Mouse (Mus musculus) cerebellum, adult 18-20 months (tissue): Measurements from ENCODE around the gene Gpr137.

Experiments used
- DNase-seq, 2 experiments: peaks; one replicate each; pipeline ENCODE4 v3.0.0; 2021

Gene Gpr137

DNA sequence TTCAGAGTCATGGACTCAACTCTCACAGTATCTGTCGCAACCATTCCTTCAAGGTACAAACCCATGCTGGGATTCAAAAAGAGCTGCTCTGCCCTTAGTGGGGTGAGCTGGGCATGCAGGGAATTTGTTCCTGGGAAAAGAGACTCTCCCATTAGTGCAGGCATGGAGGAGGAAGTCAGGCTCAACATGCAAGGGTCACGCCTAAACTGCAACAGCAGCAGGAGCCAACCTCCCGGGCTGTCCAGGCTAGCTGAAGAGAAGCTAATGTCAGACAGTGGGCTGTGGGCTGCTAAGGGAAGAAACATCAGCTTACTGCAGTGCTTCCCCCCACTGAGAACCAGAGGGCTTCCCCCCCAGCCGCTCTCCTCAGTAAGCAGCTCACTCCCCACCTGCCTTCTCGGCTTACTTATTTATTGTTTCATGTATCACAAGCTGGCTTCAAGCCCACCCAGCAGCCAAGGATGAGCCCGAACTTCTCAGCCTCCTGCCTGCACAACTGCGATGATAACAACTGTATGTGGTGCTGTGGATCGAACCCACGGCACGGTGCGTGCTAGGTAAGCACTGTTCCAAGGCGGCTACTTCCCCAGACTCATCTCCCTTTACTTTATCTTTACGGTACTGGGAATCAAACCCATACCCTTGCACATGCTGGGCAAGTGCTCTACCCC lies 30.1 kb upstream of the Gpr137 start:
- DNase-seq: no peak

DNA sequence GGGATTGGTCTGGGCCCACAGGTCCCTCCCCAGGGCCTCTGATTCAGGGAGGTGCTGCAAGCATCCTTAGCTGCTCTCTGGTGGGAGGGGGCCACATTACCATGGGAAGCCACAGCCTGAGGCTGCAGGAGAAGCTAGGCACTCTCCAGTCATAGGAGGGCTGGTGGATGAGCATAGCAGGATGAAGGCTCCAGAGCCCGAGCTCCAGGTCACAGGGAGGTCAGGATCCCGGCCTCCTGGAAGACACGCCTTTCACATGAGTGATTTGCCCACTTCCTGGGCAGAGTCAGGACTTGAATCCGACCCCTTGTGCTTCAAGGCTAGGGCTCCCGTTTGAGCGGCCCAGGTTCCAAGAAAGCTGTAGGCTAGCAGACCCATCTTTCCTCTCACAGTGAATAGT lies 29.4 kb upstream of the Gpr137 start:
- DNase-seq: no peak

DNA sequence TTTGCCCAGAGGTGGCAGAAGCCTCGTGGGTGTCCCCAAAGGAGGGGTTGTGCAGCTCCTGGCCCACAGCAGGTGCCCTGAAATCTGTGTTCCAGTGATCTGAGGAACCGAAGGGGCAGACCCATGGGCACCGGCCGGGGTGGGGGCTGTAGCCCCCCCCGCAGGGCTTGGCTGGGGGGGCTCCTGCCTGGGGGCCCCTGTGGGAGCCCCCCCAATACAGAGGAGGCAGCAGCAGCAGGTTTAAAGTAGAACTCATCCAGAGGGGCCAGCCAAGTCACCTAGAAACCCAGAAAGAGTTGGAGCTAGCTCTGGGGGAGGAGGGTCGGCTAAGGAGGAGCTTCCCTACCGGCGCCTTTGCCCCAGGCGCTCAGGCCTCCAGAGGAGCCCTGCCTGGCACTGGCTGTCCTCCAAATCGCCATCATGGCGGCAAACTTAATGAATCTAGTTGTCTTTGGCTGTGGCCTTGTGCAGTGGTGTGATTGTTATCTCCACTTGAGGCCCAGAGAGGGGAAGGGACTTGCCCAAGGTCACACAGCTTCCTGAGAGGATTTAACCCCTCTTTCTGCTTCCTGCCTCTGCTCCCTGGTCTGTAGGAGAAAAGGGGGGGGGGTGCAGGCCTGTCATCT lies 28.3 kb upstream of the Gpr137 start:
- DNase-seq: no peak

DNA sequence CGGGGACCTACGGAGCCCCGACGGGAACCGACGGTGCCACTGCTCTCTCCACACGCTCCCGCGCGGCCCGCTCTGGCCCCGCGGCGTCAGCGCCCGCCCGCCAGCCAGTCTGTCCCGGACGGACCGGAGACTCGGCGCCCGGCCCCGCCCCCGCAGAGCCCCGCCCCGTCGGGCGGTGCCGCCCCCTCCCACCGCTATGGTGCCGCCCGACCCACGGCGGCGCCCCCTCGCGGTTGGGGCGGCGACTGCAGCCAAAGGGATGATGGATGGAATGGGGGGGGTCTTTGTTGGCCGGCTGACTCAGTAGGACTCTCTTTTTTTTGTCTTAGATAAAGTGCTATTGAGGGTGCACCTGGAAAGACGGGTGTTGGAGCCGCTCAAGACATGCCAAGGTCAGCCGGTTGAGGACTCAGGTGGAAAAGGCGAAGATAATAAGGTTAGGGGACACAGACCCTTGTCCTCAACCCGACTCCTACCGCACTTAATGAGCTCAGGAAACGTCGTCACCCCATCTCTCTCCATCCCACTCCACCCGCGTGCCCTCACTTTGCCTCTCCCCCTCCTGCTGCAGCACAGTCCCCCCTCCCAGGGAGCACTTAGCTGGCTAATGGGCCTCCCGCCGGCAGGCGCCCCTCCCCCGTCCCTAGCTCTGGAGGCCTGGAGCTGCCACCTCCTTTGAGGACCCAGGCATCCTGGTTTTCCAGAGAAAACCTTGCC lies 27.5 kb upstream of the Gpr137 start:
- peak in 1 of 2 experiments; percentile 47 for DNase-seq

DNA sequence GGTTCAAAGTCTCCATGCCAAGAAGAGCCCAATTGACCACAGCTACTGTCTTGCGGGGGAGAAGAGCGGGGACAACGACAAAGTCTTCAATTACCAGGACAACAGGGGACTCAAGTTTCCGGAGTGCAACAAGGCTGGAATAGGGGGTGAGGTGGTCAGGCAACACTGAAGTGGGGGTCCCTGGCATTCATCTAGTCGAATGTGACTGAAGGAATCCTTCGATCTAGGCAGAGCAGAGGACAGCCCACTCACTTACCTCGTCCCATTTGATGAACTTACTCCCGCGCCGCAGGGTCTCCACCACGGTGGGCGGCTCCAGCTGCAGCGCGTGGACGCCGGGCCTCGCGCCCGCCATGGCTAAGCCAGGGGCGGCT lies 27.0 kb upstream of the Gpr137 start:
- no peak for DNase-seq

DNA sequence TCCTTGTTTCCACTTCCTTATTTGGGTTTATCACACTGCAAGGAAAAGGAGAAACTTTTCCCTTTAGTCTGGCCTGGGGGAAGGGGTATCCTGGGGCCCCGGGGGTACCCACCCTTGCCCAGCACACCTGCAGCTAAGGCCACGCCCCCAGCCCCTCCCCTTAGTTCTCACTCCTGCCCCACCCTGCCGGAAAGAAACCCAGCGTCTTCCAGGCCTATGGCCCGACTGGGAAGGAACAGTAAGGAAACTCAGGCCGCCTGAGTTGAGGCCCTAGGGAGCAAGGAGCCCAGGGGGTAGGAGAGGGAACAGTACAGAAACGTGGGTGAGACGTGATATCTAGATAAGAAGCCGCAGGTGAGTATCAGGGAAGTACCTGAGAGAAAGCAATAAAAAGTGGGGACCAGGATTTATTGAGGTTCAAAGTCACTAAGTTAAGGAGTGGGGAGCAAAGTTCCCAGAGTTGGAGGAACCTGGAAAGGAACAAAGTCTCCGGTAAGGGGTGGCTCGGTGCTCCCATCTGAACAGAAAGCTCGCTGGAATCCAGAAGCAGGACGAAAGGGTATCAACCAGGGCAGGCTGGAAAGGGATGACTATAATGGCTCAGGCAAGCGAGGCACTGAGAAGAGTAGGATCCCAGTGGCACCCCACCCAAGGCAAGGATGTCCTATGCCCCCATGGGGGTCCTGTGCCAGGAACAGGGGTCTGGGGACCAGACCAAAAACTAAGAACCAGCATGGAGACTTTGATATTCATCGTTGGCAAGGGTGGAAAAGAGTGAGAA lies 26.4 kb upstream of the Gpr137 start:
- DNase-seq: no peak

DNA sequence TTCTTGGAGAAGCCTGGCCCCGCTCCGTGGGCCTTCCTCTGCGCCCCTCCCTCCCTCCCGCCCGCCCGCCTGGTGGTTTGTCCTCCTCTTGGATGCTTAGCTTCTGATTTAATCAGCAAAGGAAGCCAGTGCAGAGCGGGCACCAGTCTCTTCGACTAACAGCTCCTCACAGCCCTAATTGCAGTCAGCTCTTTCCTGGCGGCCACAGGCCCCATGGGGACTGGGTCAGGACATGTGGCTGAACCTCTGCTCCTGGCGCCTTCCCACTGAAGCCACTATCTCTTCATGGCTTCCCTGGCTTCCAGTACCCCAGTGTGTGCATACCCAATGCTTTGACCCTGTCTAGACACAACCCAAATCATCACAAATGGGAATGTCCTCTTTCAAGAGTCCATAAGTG lies 14.2 kb upstream of the Gpr137 start:
- no peak for DNase-seq

DNA sequence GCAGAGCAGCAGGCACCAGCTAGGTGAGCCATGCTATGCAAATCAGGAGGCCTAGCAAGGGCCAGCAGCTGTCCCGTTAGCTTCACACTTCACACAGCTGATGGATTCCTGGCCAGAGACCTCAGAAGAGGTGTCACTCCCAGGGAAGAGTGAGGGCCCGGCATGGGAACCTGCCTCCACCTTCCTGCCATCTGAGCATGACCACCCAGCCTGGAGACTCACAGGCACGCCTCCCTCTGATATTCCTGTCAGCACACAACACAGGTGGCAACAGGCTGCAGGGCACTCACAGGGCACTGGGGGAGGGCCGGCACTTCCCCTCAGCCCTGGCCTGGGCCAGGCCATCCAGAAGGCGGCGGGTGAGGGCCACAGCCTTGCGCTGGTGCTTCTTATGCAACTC lies 13.1 kb upstream of the Gpr137 start:
- no peak for DNase-seq

DNA sequence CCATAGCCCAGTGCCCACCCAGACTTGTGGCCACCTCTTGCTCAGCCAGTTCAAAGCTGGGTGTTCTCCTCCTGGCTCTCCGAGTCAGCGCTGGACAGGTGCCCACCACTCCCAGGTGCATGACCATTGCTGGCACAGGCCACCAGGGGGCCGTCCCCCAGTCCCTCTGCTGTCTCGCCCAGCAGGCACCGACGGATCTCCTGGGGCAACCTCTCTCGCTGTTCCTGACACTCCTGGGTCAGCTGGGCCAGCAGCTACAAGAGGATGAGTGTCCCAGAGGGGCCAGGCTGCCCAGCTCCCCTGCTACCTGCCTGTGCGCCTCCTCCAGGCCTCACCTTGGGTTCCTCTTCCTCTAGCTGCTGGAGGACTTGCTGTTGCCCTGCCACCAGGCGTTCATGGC lies 11.8 kb upstream of the Gpr137 start:
- peak in 1 of 2 experiments; percentile 46 for DNase-seq

DNA sequence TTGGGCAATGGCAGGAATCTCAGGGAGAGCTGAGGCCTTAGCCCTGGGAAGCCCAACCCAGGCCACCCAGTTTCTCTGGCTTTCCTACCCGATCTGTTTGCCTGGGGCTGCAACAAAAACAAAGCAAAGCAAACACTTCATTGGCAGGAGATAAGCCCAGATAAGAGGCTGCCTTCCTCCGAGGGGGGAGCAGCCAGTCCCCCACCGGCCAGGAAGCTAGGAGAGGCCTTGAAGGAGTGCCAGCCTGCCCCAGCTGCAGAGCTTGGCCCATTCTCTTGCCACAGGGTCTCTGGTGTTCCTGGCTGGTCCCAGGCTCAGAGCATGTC lies 10.4 kb upstream of the Gpr137 start:
- peak in 1 of 2 experiments; percentile 27 for DNase-seq

DNA sequence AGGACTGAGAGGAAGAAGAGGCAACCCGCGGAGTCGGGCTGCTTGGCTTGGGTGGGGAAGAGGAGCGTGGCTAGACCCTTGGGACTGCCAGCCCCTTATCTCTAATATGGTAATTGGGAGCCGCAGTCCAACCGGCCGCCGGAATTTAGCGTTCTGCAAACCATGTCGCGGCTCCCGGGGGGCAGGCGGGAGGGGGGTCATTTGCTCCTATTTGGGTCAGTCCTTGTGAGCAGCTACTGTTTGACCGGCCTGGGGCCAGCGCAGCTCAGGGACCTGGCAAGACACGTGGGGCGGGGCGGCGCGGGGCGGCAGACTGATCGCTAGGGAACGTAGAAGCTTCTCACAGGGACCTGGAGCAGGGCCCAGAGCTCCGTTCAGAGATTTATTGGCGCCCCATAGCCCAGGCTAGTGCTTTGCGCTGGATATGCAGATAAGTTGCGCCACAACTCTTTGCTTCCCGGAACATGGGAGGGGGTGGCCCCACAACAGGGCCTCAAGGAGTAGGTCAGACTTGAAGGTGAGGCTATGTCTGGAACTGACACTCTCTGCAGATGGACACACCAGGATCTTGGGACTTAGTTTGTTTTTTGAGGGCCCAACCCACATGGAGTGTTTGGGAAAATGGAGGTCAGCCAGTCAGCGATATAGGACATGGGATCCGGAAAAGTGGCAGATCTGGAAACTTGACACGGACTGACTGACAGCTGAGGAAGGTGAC lies 9.9 kb upstream of the Gpr137 start:
- peak; percentile 78 for DNase-seq

DNA sequence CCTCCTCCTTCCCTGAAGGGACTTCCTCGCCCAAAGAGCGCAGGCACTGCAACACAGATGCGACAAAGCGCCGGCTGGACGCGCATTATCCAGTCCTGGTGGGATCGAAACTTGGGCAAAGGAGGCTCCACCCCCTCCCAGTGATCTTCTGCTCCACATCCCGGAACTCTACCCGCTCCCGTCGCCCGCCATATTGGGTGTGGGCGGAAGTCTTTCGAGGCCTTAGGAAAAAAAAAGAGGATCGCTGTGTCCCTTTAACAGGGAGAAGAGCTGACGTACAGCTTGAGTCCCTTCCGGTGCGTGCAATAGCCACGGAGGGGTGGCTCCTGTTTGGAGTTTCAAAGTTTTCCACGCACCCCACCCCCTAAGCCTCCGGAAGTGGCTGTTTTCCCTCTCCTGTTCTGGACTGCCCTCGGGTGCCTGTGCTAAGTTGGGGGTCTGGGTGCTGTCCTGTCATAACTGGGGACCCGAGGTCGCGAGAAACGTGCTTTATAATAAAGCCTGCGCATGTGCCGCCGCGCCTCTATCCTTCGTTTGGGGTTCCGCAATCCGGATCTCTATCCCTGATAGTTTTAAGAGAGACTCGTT lies 9.2 kb upstream of the Gpr137 start:
- DNase-seq: peak; percentile 91 to 96

DNA sequence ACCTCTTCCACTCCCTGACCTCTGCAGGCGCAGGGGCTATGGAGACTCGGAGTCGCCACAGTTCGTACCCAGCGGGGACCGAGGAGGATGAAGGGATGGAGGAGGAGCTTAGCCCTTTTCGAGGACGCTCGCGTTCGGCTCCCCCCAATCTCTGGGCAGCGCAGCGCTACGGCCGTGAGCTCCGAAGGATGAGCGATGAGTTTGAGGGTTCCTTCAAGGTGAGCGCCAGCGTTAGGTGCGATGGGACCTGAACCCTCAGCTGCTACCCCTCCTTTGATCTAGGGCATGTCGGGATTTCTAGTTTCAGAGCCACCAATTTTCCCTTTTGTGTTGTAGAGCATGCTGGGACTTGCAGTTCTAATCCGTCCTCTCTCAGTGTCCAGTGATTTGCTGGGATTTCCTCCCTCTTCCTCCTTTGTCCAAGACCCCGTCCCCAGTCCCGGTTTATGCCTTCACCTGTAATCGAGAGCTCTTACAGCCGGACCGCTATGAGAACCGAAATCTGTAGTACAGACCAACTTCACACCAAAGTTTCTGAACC lies 8.4 kb upstream of the Gpr137 start:
- DNase-seq: peak; percentile 65 to 66

DNA sequence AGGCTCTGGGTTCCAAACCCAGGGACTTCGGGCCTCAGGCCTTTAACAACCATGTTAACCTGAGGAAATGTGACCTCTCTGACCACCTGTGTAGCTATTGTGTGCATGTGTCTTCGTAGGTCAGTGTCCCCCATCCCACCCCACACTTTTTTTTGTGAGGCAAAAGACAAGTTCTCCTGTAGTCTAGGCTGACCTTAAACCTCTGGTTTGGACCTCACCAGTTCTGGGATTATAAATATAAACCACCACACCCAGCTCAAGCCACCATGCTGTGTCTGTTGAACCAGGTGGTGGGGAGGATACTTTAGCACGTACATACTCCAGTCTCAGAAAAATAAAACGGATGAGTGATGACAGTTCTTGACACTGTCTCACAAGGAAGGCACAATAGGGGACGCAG lies 7.7 kb upstream of the Gpr137 start:
- DNase-seq: no peak

DNA sequence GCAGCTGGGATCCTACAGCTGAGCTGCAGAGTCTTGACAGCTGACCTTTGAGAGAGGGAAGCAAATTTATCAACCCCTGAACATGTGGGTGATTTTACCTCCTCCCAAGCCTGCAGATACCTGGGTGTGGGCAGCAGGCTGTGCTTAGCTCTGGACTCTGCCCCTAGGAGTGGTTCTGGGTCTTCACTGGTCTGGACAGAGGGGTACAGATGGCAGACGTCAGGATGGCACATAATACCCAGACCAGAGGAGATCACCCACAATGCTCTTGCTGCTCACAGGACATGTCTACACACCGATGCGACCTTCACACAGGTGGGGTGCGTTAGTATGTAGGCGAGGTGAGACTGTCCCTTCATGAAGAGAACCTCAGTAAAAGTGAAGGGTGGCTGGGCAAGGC lies 7.3 kb upstream of the Gpr137 start:
- no peak for DNase-seq

DNA sequence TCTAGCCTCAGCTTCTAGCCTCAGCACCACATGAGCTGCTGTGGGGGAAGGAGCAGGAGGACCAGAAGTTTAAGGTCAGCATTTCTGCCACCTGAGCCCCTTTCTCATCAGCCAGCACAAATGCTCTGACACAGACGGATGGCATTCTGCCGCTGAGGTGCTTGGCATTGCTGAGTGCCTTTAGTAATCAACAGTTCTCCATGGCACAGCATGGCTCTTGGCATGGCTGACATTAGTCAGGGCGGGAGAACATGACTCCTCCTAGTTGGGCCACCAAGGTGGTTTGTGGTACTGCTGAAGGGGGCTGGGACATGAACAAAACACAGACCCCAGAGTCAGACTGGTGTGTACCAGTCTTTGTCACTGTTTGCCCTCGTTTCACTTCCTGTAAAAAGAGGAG lies 5.9 kb upstream of the Gpr137 start:
- peak; percentile 73 to 81 for DNase-seq

DNA sequence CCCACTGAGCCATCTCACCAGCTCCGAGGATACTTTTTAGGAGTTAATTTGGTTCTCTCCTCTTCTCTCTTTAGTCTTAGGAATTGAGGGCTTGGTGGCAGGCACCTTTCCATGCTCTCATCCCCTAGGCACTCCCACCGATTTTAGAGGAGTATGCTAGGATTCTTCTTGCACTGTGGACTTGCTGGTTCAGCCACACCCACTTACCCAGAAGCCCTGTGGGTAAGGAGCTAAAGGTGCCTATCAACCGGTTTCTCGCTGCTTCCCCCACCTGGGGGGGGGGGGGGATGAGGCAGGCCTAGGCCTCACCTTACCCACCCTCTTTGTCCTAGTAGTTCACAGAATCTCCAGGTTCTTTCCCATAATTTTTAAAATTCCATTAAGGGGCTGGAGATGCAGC lies 5.5 kb upstream of the Gpr137 start:
- DNase-seq: no peak

DNA sequence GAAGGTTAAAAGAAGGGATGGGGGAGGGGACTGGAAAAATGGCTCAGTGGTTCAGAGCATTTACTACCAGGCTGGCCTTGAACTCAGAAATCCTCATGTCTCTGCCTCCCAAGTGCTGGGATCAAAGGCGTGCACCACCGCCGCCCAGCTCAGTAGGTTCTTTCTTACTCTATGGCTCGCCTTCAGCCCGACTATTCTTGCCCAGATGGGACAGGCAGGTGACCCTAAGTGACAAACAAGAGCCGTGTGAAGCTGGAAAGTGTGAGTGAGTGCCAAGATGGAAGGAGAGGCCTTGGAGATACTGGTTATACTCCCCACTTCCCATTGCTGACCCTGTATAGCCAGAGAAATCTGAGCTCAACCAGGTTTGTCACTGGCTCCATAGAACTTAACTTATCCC lies 1.4 kb upstream of the Gpr137 start:
- no peak for DNase-seq

DNA sequence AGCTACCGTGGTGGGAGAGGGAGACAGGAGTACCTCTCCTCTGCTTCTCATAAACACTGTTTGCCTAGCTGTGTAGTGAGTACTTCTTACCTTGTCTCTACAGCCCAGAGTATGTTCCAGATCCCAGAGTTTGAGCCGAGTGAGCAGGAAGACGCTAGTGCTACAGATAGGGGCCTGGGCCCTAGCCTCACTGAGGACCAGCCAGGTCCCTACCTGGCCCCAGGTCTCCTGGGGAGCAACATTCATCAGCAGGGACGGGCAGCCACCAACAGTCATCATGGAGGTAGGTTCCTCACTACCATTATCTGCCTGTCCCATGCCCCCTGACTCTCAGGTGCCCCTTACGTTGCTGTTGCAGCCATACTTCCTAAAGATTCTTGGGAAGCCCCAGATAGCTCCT lies 484 bp upstream of the Gpr137 start:
- no peak for DNase-seq

DNA sequence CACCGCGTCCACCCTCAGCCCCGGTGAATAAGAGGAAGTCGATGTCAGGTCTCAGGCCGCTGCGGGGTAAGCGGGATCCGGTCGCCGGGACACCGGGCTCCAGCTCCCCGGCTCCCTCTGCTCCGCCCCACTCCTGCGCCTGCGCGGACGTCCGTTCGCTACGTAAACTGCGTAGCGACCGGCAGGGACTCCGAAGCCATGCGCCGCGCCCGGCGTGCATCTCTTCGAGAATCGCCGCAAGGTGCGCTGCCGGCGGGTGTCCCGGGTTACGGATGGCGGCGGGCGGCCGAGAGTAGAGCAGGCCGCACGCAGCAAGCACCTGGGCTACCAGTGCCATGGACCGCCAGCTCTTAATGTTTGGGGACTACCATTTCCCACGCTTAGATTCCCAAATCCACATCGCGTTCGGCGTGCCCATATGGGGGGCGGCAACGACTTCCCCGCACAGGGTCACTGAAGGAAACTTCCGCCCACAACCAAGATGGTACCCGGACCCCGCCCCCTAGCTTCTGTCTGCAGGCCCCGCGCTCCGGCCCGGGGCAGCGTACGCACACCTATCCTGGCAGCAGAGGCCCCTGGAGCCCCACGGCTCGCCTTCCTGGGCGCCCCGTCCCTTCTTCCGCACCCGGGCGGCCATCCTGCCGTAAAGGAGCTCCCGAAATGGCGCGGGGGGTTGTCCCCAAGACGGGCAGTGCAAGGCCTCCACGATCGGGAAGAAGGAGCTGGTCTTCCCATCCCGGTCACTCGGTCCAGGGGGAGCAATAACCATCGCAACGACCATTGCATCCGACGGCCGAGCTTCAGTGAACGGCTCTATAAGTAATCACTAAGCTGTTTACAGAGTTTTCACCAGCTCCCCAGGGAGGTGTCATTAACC lies 670 bp downstream of the Gpr137 start, which contains the start of gene Bad:
Gene Bad, plus strand, starts transcription at position 490 of the 877 bp plus-strand sequence.
- DNase-seq: peak; percentile 90 to 97
